Mouse (Mus musculus): Measurements from ENCODE around the gene Gabbr2.
"Not testable (repeated sequence)": the region's sequence is repeated elsewhere in the genome, so short reads cannot be mapped to it uniquely, and the experiment has no call there.

The Gabbr2 gene

GRCm38 (mm10) chr4:46657116-46657515, 334.6 kb downstream of the Gabbr2 start:
- in situ Hi-C loops (cut with MboI, MseI) = no loop called here

- in situ Hi-C loops (cut with MboI, MseI) = no loop called here
These were observed 335.7 kb downstream of the Gabbr2 start for GRCm38 (mm10) chr4:46655956-46656355.

- in situ Hi-C loops (cut with MboI, MseI) = no loop called here
These were observed 336.4 kb downstream of the Gabbr2 start for GRCm38 (mm10) chr4:46655298-46655697.

- in situ Hi-C loops (cut with MboI, MseI) = no loop called here
These were observed 341.5 kb downstream of the Gabbr2 start, which contains the start of gene Tbc1d2 for GRCm38 (mm10) chr4:46650086-46650753. Tbc1d2 (minus strand) TSS chr4:46650209.

GRCm38 (mm10) chr4:46649161-46649560, 342.5 kb downstream of the Gabbr2 start:
- in situ Hi-C loops (cut with MboI, MseI) = loop anchor here (5.0 kb wide), 1 partner anchor 37 kb away; no protein-coding TSS in a partner anchor

GRCm38 (mm10) chr4:46643676-46644112, 348.0 kb downstream of the Gabbr2 start:
- in situ Hi-C loops (cut with MboI, MseI) = no loop called here

GRCm38 (mm10) chr4:46642924-46643675, 348.6 kb downstream of the Gabbr2 start:
- in situ Hi-C loops (cut with MboI, MseI) = no loop called here

GRCm38 (mm10) chr4:46641283-46641682, 350.4 kb downstream of the Gabbr2 start:
- in situ Hi-C loops (cut with MboI, MseI) = no loop called here

GRCm38 (mm10) chr4:46639866-46640265, 351.8 kb downstream of the Gabbr2 start:
- in situ Hi-C loops (cut with MboI, MseI) = no loop called here

- in situ Hi-C loops (cut with MboI, MseI) = not testable (repeated sequence)
These were observed 354.4 kb downstream of the Gabbr2 start for GRCm38 (mm10) chr4:46637250-46637649.

- in situ Hi-C loops (cut with MboI, MseI) = no loop called here
These were observed 355.8 kb downstream of the Gabbr2 start for GRCm38 (mm10) chr4:46635702-46636430.

GRCm38 (mm10) chr4:46634881-46635280, 356.8 kb downstream of the Gabbr2 start:
- in situ Hi-C loops (cut with MboI, MseI) = no loop called here

- in situ Hi-C loops (cut with MboI, MseI) = not testable (repeated sequence)
These were observed 358.1 kb downstream of the Gabbr2 start for GRCm38 (mm10) chr4:46633565-46633964.

GRCm38 (mm10) chr4:46632465-46632864, 359.2 kb downstream of the Gabbr2 start:
- in situ Hi-C loops (cut with MboI, MseI) = no loop called here

GRCm38 (mm10) chr4:46630390-46630789, 361.3 kb downstream of the Gabbr2 start:
- in situ Hi-C loops (cut with MboI, MseI) = no loop called here

- in situ Hi-C loops (cut with MboI, MseI) = no loop called here
These were observed 362.8 kb downstream of the Gabbr2 start for GRCm38 (mm10) chr4:46628873-46629272.

GRCm38 (mm10) chr4:46628081-46628480, 363.6 kb downstream of the Gabbr2 start:
- in situ Hi-C loops (cut with MboI, MseI) = no loop called here

- in situ Hi-C loops (cut with MboI, MseI) = no loop called here
These were observed 366.6 kb downstream of the Gabbr2 start for GRCm38 (mm10) chr4:46625101-46625500.

GRCm38 (mm10) chr4:46623007-46623406, 368.7 kb downstream of the Gabbr2 start:
- in situ Hi-C loops (cut with MboI, MseI) = no loop called here

- in situ Hi-C loops (cut with MboI, MseI) = no loop called here
These were observed 370.7 kb downstream of the Gabbr2 start for GRCm38 (mm10) chr4:46620946-46621345.

- in situ Hi-C loops (cut with MboI, MseI) = no loop called here
These were observed 371.3 kb downstream of the Gabbr2 start for GRCm38 (mm10) chr4:46620330-46620729.

GRCm38 (mm10) chr4:46618196-46618817, 373.4 kb downstream of the Gabbr2 start:
- in situ Hi-C loops (cut with MboI, MseI) = loop anchor here (5.0 kb wide), 1 partner anchor 429 kb away; no protein-coding TSS in a partner anchor
